Mouse (Mus musculus) spleen, postnatal 4 days (tissue): ENCODE data around the gene Macc1.
"Not testable (repeated sequence)": the region's sequence is repeated elsewhere in the genome, so short reads cannot be mapped to it uniquely, and the experiment has no call there.

Experiments
- DNase-seq, 2 experiments: peaks; one replicate each; pipeline ENCODE4 v3.0.0; 2022; ENCODE audit warnings: low spot score in 2 of 2

Macc1 gene

GRCm38 (mm10) chr12:119313970-119314369, at the start of gene Macc1:
Gene Macc1 (plus strand): TSS chr12:119314270.
- no peak for DNase-seq

GRCm38 (mm10) chr12:119264506-119264905, 49.6 kb upstream of the Macc1 start:
- DNase-seq: no peak

- DNase-seq: no peak
Observed at GRCm38 (mm10) chr12:119268723-119269122, 45.3 kb upstream of the Macc1 start.

- no peak for DNase-seq
Observed at GRCm38 (mm10) chr12:119270036-119270435, 44.0 kb upstream of the Macc1 start.

GRCm38 (mm10) chr12:119271964-119272363, 42.1 kb upstream of the Macc1 start:
- DNase-seq: no peak

- no peak for DNase-seq
Observed at GRCm38 (mm10) chr12:119273605-119274004, 40.5 kb upstream of the Macc1 start.

GRCm38 (mm10) chr12:119276282-119276681, 37.8 kb upstream of the Macc1 start:
- no peak for DNase-seq

- DNase-seq: no peak
Observed at GRCm38 (mm10) chr12:119291618-119292017, 22.5 kb upstream of the Macc1 start.

GRCm38 (mm10) chr12:119303618-119304017, 10.5 kb upstream of the Macc1 start:
- no peak for DNase-seq

- DNase-seq: no peak
Observed at GRCm38 (mm10) chr12:119313014-119313763, 881 bp upstream of the Macc1 start.

- no peak for DNase-seq
Observed at GRCm38 (mm10) chr12:119318799-119319198, 4.7 kb downstream of the Macc1 start.

- DNase-seq: no peak
Observed at GRCm38 (mm10) chr12:119325400-119325799, 11.3 kb downstream of the Macc1 start.

GRCm38 (mm10) chr12:119330644-119331043, 16.6 kb downstream of the Macc1 start:
- no peak for DNase-seq

- DNase-seq: no peak
Observed at GRCm38 (mm10) chr12:119333376-119333775, 19.3 kb downstream of the Macc1 start.

- not testable (repeated sequence) for DNase-seq
Observed at GRCm38 (mm10) chr12:119352579-119352978, 38.5 kb downstream of the Macc1 start.

GRCm38 (mm10) chr12:119357418-119358241, 43.6 kb downstream of the Macc1 start:
- no peak for DNase-seq

- no peak for DNase-seq
Observed at GRCm38 (mm10) chr12:119358242-119358515, 44.1 kb downstream of the Macc1 start.

GRCm38 (mm10) chr12:119365041-119365440, 51.0 kb downstream of the Macc1 start:
- DNase-seq: no peak

GRCm38 (mm10) chr12:119369832-119370231, 55.8 kb downstream of the Macc1 start:
- no peak for DNase-seq

GRCm38 (mm10) chr12:119372359-119372758, 58.3 kb downstream of the Macc1 start:
- DNase-seq: no peak

- no peak for DNase-seq
Observed at GRCm38 (mm10) chr12:119376879-119377278, 62.8 kb downstream of the Macc1 start.

- no peak for DNase-seq
Observed at GRCm38 (mm10) chr12:119381839-119382238, 67.8 kb downstream of the Macc1 start.

- DNase-seq: no peak
Observed at GRCm38 (mm10) chr12:119386243-119386642, 72.2 kb downstream of the Macc1 start.
